Mouse (Mus musculus): ENCODE results near the gene Msh5. TPM values are rescaled to one million over a fixed set of nuclear protein-coding genes. Genes with fewer than 3 reads are reported as not detected.

Msh5 gene
- polyA plus RNA-seq, 1 experiment from 2014 or later = 4.7 TPM

GRCm38 (mm10) chr17:35061299-35061698, 14.8 kb upstream of the Msh5 start:
- 83% methylated on average over 8 of the region's 8 CpGs for WGBS
- Histone ChIP-seq H3K27me3 (replicated peaks; ENCODE audit: control insufficient read depth, insufficient read depth, low read length) (peaks cover 22% of the 10 kb centered on the region), H3K9ac (ENCODE audit: low read depth, low read length) (no peak overlapping the region), H3K4me3 (ENCODE audit: low read depth, low read length) (no peak overlapping the region), H3K4me1 (replicated peaks; ENCODE audit: control insufficient read depth, insufficient read depth, low read length) (peaks cover 49% of the 10 kb centered on the region), H3K4me2 (no peak overlapping the region), H3K9me3 (ENCODE audit: control insufficient read depth, low read length) (no peaks in the 10 kb centered on the region), H3K27ac (ENCODE audit: low read depth, low read length) (no peak overlapping the region), H3K36me3 (ENCODE audit: control insufficient read depth, insufficient read depth, low read length) (peaks cover 19% of the 10 kb centered on the region)
- no peak for ATAC-seq (replicated peaks; ENCODE audit: low FRiP score)
- DNase-seq (ENCODE audit: low spot score) = no peak

GRCm38 (mm10) chr17:35060737-35061297, 14.3 kb upstream of the Msh5 start:
- H3K27ac ChIP-seq (ENCODE audit: low read depth, low read length) = no peak overlapping the region
- peak overlapping the region; percentile 84 for H3K4me2 ChIP-seq
- H3K4me1 ChIP-seq (replicated peaks; ENCODE audit: control insufficient read depth, insufficient read depth, low read length) = peaks cover 51% of the 10 kb centered on the region
- peaks cover 24% of the 10 kb centered on the region for H3K36me3 ChIP-seq (ENCODE audit: control insufficient read depth, insufficient read depth, low read length)
- peaks cover 17% of the 10 kb centered on the region for H3K27me3 ChIP-seq (replicated peaks; ENCODE audit: control insufficient read depth, insufficient read depth, low read length)
- peak overlapping the region; percentile 64; the same call in 1 of the 2 replicates for H3K4me3 ChIP-seq (ENCODE audit: low read depth, low read length)
- 65% methylated on average over 22 of the region's 22 CpGs for WGBS
- H3K9me3 ChIP-seq (ENCODE audit: control insufficient read depth, low read length) = no peaks in the 10 kb centered on the region
- no peak for DNase-seq (ENCODE audit: low spot score)
- no peak for ATAC-seq (replicated peaks; ENCODE audit: low FRiP score)
- H3K9ac ChIP-seq (ENCODE audit: low read depth, low read length) = no peak overlapping the region

- Histone ChIP-seq H3K4me2 (peak overlapping the region; percentile 84), H3K27me3 (replicated peaks; ENCODE audit: control insufficient read depth, insufficient read depth, low read length) (peaks cover 11% of the 10 kb centered on the region), H3K27ac (ENCODE audit: low read depth, low read length) (no peak overlapping the region; the same call in 1 of the 2 replicates), H3K9ac (ENCODE audit: low read depth, low read length) (peak overlapping the region; percentile 65; the same call in 1 of the 2 replicates), H3K4me1 (replicated peaks; ENCODE audit: control insufficient read depth, insufficient read depth, low read length) (peaks cover 46% of the 10 kb centered on the region), H3K36me3 (ENCODE audit: control insufficient read depth, insufficient read depth, low read length) (peaks cover 29% of the 10 kb centered on the region), H3K4me3 (ENCODE audit: low read depth, low read length) (peak overlapping the region; percentile 64), H3K9me3 (ENCODE audit: control insufficient read depth, low read length) (no peaks in the 10 kb centered on the region)
- ATAC-seq (replicated peaks; ENCODE audit: low FRiP score) (no peak), DNase-seq (ENCODE audit: low spot score) (no peak)
- WGBS = 43% methylated on average over 14 of the region's 14 CpGs
Observed at GRCm38 (mm10) chr17:35060071-35060470, 13.5 kb upstream of the Msh5 start.

DNA sequence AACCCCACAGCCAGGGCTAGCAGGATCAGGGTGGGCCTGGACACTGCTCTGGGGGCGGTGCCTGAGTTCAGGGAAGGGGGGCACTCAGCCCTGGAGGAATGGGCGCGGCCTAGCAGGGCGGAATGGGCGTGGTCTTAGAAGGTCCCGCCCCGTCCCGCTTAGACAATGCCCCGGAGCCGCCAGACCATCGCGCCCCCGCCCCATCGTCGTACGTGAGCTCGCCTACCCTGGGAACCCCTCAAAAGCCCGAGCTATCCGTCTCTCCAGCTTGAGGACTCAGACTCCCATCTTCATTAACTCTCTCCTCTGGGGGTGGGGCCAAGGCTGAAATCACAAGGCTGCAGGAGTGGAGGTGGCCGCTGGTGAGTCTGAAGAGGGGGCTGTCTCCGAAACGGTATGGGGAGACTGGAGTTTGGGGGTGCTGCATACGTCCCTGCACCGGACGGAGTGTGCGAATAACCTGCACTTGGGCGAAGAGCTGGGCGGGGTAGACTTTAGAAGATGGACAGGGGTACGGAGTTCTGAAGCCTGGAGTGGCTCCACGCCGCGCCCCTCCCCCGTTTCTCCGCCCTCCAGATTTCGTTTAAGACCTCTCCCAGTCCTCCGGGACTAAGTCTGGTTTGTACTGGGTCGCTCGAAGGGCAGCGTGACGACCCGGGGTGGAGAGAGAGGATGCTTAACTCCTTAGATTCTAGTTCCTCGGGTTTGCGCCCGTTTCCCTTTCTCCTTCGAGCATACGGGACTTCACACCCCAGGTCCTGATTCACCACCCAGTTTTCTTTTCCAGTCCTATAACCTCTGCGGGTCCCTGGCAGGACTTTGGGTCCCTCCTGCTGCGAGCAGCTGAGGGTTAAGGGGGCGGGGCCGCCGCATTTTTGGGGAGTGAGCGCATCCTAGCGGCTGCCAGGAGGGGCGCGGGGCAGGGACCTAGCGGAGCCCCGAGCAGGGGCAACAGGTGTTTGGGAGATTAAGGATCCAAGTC, 12.7 kb upstream of the Msh5 start, which contains the start of gene Ddah2:
TSS of gene Ddah2 (plus strand) at position 125 of the 982 bp plus-strand sequence.
- Histone ChIP-seq H3K9me3 (ENCODE audit: control insufficient read depth, low read length) (no peaks in the 10 kb centered on the region), H3K9ac (ENCODE audit: low read depth, low read length) (peak within 1 kb of the TSS; percentile 65), H3K27ac (ENCODE audit: low read depth, low read length) (peak within 1 kb of the TSS; percentile 70), H3K36me3 (ENCODE audit: control insufficient read depth, insufficient read depth, low read length) (peaks cover 34% of the 10 kb centered on the region), H3K27me3 (replicated peaks; ENCODE audit: control insufficient read depth, insufficient read depth, low read length) (peaks cover 3% of the 10 kb centered on the region; the same call in 1 of the 2 replicates), H3K4me1 (replicated peaks; ENCODE audit: control insufficient read depth, insufficient read depth, low read length) (peaks cover 39% of the 10 kb centered on the region), H3K4me2 (peak within 1 kb of the TSS; percentile 84), H3K4me3 (ENCODE audit: low read depth, low read length) (peak within 1 kb of the TSS; percentile 64)
- DNase-seq (ENCODE audit: low spot score) = peak; percentile 92
- WGBS = under 1% methylated on average over 57 of the region's 57 CpGs
- ATAC-seq (replicated peaks; ENCODE audit: low FRiP score) = peak; percentile 82

DNA sequence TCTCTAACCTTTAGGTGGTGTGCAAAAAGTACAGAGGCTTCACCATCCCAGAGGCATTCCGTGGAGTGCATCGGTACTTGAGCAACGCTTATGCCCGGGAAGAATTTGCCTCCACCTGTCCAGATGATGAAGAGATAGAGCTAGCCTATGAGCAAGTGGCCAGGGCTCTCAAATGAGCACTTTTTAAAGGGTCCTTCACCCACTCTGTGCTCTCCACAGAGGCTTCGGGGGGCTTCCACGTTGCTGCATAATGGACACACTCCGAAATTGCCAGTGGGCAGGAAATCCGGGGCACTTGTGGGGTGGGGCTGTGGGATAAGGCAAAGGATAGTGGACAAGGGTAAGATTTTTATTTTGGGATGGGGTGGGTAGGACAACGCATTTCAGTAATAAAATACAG, 11.8 kb upstream of the Msh5 start:
- no peak overlapping the region for H3K27ac ChIP-seq (ENCODE audit: low read depth, low read length)
- H3K9me3 ChIP-seq (ENCODE audit: control insufficient read depth, low read length) = no peaks in the 10 kb centered on the region
- WGBS = 70% methylated on average over 9 of the region's 9 CpGs
- H3K9ac ChIP-seq (ENCODE audit: low read depth, low read length) = no peak overlapping the region
- H3K36me3 ChIP-seq (ENCODE audit: control insufficient read depth, insufficient read depth, low read length) = peaks cover 42% of the 10 kb centered on the region
- peak overlapping the region; percentile 64; the same call in 1 of the 2 replicates for H3K4me3 ChIP-seq (ENCODE audit: low read depth, low read length)
- no peaks in the 10 kb centered on the region for H3K27me3 ChIP-seq (replicated peaks; ENCODE audit: control insufficient read depth, insufficient read depth, low read length)
- peak overlapping the region; percentile 84 for H3K4me2 ChIP-seq
- no peak for DNase-seq (ENCODE audit: low spot score)
- ATAC-seq (replicated peaks; ENCODE audit: low FRiP score) = no peak
- peaks cover 39% of the 10 kb centered on the region for H3K4me1 ChIP-seq (replicated peaks; ENCODE audit: control insufficient read depth, insufficient read depth, low read length)

- ATAC-seq (replicated peaks; ENCODE audit: low FRiP score) (no peak), DNase-seq (ENCODE audit: low spot score) (no peak)
- H3K4me1 ChIP-seq (replicated peaks; ENCODE audit: control insufficient read depth, insufficient read depth, low read length) = peaks cover 48% of the 10 kb centered on the region
- no peaks in the 10 kb centered on the region for H3K9me3 ChIP-seq (ENCODE audit: control insufficient read depth, low read length)
- no peak overlapping the region for H3K4me2 ChIP-seq
- WGBS = 49% methylated on average over 3 of the region's 3 CpGs
- H3K36me3 ChIP-seq (ENCODE audit: control insufficient read depth, insufficient read depth, low read length) = peaks cover 50% of the 10 kb centered on the region
- H3K27me3 ChIP-seq (replicated peaks; ENCODE audit: control insufficient read depth, insufficient read depth, low read length) = no peaks in the 10 kb centered on the region
- H3K4me3 ChIP-seq (ENCODE audit: low read depth, low read length) = no peak overlapping the region
- H3K9ac ChIP-seq (ENCODE audit: low read depth, low read length) = no peak overlapping the region
- H3K27ac ChIP-seq (ENCODE audit: low read depth, low read length) = peak overlapping the region; percentile 45; the same call in 1 of the 2 replicates
Observed at GRCm38 (mm10) chr17:35057090-35057489, 10.5 kb upstream of the Msh5 start.

DNA sequence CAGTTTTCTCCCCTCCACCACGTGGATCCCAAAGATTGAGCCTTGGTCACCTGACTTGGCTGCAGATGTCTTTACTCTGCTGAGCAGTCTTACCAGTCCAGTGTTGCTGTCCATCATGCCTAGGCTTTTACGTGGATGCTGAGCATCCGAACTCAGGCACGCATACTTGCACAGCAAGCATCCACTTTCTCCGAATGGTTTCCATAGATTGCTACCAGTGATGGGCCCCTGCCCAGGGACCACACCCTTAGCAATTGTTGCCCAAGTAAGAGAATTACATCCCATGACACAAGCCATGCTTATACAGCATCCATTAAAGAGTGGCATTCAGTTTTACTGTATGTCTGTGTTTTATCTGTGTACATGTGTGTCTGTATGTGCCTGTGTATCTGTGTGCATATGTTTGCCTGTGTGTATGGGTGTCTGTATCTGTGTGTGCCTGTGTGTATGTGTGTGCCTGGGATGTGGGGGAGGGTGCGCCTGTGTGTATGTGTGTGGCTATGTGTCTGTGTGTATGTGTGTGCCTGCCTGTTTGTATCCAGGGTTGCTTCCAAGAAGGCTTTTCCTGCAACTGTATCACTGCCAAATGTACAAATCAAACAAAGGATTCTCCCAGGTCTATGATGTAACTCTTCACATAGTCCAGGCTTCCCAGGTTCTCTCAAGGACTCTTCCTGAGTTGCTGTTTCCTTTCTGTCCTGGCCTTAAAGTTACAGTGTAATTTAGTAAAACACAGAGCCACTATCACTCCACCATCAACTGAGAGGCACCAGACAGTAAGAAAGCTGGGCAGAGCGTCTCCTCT, 9.3 kb upstream of the Msh5 start:
- Histone ChIP-seq H3K4me2 (no peak overlapping the region; the same call in 1 of the 2 replicates), H3K4me3 (ENCODE audit: low read depth, low read length) (no peak overlapping the region), H3K27me3 (replicated peaks; ENCODE audit: control insufficient read depth, insufficient read depth, low read length) (no peaks in the 10 kb centered on the region), H3K4me1 (replicated peaks; ENCODE audit: control insufficient read depth, insufficient read depth, low read length) (peaks cover 47% of the 10 kb centered on the region), H3K9ac (ENCODE audit: low read depth, low read length) (no peak overlapping the region), H3K27ac (ENCODE audit: low read depth, low read length) (peak overlapping the region; percentile 32; the same call in 1 of the 2 replicates), H3K9me3 (ENCODE audit: control insufficient read depth, low read length) (no peaks in the 10 kb centered on the region), H3K36me3 (ENCODE audit: control insufficient read depth, insufficient read depth, low read length) (peaks cover 42% of the 10 kb centered on the region)
- ATAC-seq (replicated peaks; ENCODE audit: low FRiP score) (no peak), DNase-seq (ENCODE audit: low spot score) (no peak)
- 86% methylated on average over 7 of the region's 7 CpGs for WGBS

DNA sequence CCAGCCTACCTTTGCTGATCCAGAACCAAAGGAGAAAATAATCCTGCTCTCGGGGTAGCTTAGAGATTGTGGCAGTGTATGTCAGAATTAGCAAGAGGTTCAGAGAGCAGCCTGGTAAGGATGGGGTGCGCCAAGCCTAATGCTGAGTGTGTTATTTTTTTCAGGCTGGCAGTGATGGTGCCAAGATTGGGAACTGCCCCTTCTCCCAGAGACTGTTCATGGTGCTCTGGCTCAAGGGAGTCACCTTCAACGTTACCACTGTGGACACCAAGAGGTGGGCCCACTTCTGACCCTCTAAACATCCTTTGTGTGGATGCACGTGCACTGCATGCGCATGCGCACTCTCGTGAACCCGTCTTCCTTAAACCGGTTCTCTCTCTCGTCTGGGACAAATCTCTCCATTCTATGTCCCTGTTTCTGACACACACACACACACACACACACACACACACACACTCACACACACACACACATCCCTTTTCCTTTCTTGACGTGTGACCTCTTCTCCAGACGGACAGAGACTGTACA, 5.8 kb upstream of the Msh5 start:
- peaks cover 46% of the 10 kb centered on the region for H3K4me1 ChIP-seq (replicated peaks; ENCODE audit: control insufficient read depth, insufficient read depth, low read length)
- no peak for ATAC-seq (replicated peaks; ENCODE audit: low FRiP score)
- WGBS = 77% methylated on average over 12 of the region's 12 CpGs

More for the DNA sequence above, 5.8 kb upstream of the Msh5 start:
- Histone ChIP-seq H3K9ac (ENCODE audit: low read depth, low read length) (peak overlapping the region; percentile 86), H3K9me3 (ENCODE audit: control insufficient read depth, low read length) (no peaks in the 10 kb centered on the region), H3K4me2 (peak overlapping the region; percentile 99), H3K27ac (ENCODE audit: low read depth, low read length) (peak overlapping the region; percentile 87; the same call in 1 of the 2 replicates), H3K27me3 (replicated peaks; ENCODE audit: control insufficient read depth, insufficient read depth, low read length) (no peaks in the 10 kb centered on the region), H3K36me3 (ENCODE audit: control insufficient read depth, insufficient read depth, low read length) (peaks cover 37% of the 10 kb centered on the region), H3K4me3 (ENCODE audit: low read depth, low read length) (peak overlapping the region; percentile 81)
- DNase-seq (ENCODE audit: low spot score) = no peak

Data from liver, embryonic 11.5 days (tissue).